In genomic region chr11:31735257-31735656, GRCm38 (mm10) we compare ENCODE assay signal across 22 mouse cellular contexts.
DNase-seq lines count a peak whose midpoint lies in the region; ATAC-seq and TF ChIP-seq lines count a peak whose summit lies in the region.
"Had no signal": no experiment of that assay in that cellular context is flagged by ENCODE, and none has a peak within 500 bp of the region (broad histone marks: within the 10 kb centered on the region; RNA-seq: fewer than 3 reads in every experiment).

No protein-coding gene starts in this region.

- peak; percentile 16 for DNase-seq in cerebellum, adult 11-12 months
- DNase-seq in hindbrain, embryonic 14.5 days (ENCODE audit: low spot score) = no peak
- DNase-seq in hindbrain, postnatal 0 days (ENCODE audit: low spot score) = no peak
- no peak for DNase-seq in forebrain, postnatal 0 days
- DNase-seq: adrenal gland, postnatal 25 days; cerebellum, adult 9-10 months; cerebellum, postnatal 36 days; heart, postnatal 14 days; kidney, adult 8-10 months; kidney, postnatal 4 days; left cerebral cortex, postnatal 4 days; thymus, postnatal 4 days had no signal

- peak overlapping the region; percentile 74; the same call in 1 of the 2 replicates for H3K27ac ChIP-seq in hindbrain, embryonic 13.5 days
- H3K27ac ChIP-seq in hindbrain, embryonic 14.5 days = no peak overlapping the region
- H3K27ac ChIP-seq in midbrain, embryonic 13.5 days = peak overlapping the region; percentile 78
- no peak overlapping the region for H3K27ac ChIP-seq in midbrain, embryonic 15.5 days
- no peak overlapping the region for H3K27ac ChIP-seq in hindbrain, postnatal 0 days
- no peak overlapping the region for H3K27ac ChIP-seq in forebrain, postnatal 0 days (ENCODE audit: low read depth, low read length)
- H3K27ac ChIP-seq: heart, embryonic 13.5 days; intestine, embryonic 15.5 days; liver, embryonic 15.5 days; lung, embryonic 15.5 days had no signal

- H3K4me2 ChIP-seq in hindbrain, embryonic 13.5 days = no peak overlapping the region
- H3K4me2 ChIP-seq in hindbrain, embryonic 14.5 days (replicated peaks) = no peak overlapping the region
- H3K4me2 ChIP-seq in midbrain, embryonic 13.5 days (replicated peaks) = no peak overlapping the region
- no peak overlapping the region for H3K4me2 ChIP-seq in midbrain, embryonic 15.5 days
- H3K4me2 ChIP-seq in hindbrain, postnatal 0 days (ENCODE audit: low read depth, low read length) = no peak overlapping the region
- no peak overlapping the region for H3K4me2 ChIP-seq in forebrain, postnatal 0 days (ENCODE audit: low read depth)
- H3K4me2 ChIP-seq: forebrain, embryonic 13.5 days; heart, embryonic 13.5 days; hindbrain, embryonic 15.5 days; intestine, embryonic 15.5 days; liver, embryonic 15.5 days; lung, embryonic 15.5 days had no signal

- H3K9me3 ChIP-seq in hindbrain, embryonic 13.5 days = no peaks in the 10 kb centered on the region
- H3K9me3 ChIP-seq in hindbrain, embryonic 14.5 days (ENCODE audit: control insufficient read depth, low read length) = no peaks in the 10 kb centered on the region
- H3K9me3 ChIP-seq in midbrain, embryonic 13.5 days = no peaks in the 10 kb centered on the region
- H3K9me3 ChIP-seq in midbrain, embryonic 15.5 days = no peaks in the 10 kb centered on the region
- H3K9me3 ChIP-seq in hindbrain, postnatal 0 days (ENCODE audit: low read length) = no peaks in the 10 kb centered on the region
- no peaks in the 10 kb centered on the region for H3K9me3 ChIP-seq in forebrain, postnatal 0 days (ENCODE audit: low read length)
- H3K9me3 ChIP-seq: forebrain, embryonic 13.5 days; heart, embryonic 13.5 days; hindbrain, embryonic 15.5 days; intestine, embryonic 15.5 days; liver, embryonic 15.5 days; lung, embryonic 15.5 days had no signal

- H3K4me3 ChIP-seq in hindbrain, embryonic 13.5 days = no peak overlapping the region
- H3K4me3 ChIP-seq in hindbrain, embryonic 14.5 days (replicated peaks; ENCODE audit: low read length) = no peak overlapping the region
- no peak overlapping the region for H3K4me3 ChIP-seq in midbrain, embryonic 13.5 days (replicated peaks)
- no peak overlapping the region for H3K4me3 ChIP-seq in midbrain, embryonic 15.5 days
- H3K4me3 ChIP-seq in hindbrain, postnatal 0 days (ENCODE audit: low read length) = no peak overlapping the region
- H3K4me3 ChIP-seq in forebrain, postnatal 0 days (ENCODE audit: low read depth, low read length) = no peak overlapping the region
- H3K4me3 ChIP-seq: forebrain, embryonic 13.5 days; heart, embryonic 13.5 days; hindbrain, embryonic 15.5 days; intestine, embryonic 15.5 days; liver, embryonic 15.5 days; lung, embryonic 15.5 days had no signal

- H3K4me1 ChIP-seq in hindbrain, embryonic 13.5 days (replicated peaks) = peaks cover 39% of the 10 kb centered on the region
- peaks cover 22% of the 10 kb centered on the region for H3K4me1 ChIP-seq in hindbrain, embryonic 14.5 days (replicated peaks; ENCODE audit: control insufficient read depth, insufficient read depth, low read length)
- H3K4me1 ChIP-seq in midbrain, embryonic 13.5 days (replicated peaks) = peaks cover 53% of the 10 kb centered on the region
- peaks cover 27% of the 10 kb centered on the region for H3K4me1 ChIP-seq in midbrain, embryonic 15.5 days
- peaks cover 9% of the 10 kb centered on the region; the same call in 1 of the 2 replicates for H3K4me1 ChIP-seq in hindbrain, postnatal 0 days (ENCODE audit: insufficient read depth, low read length)
- H3K4me1 ChIP-seq in forebrain, postnatal 0 days (ENCODE audit: insufficient read depth) = no peaks in the 10 kb centered on the region
- H3K4me1 ChIP-seq: intestine, embryonic 15.5 days had no signal

- ATAC-seq in cerebellum, adult (ENCODE audit: insufficient number of reproducible peaks, low FRiP score, low TSS enrichment) = no peak
- ATAC-seq in hindbrain, embryonic 13.5 days (ENCODE audit: low FRiP score) = no peak
- ATAC-seq in hindbrain, embryonic 14.5 days (ENCODE audit: low FRiP score) = no peak
- no peak for ATAC-seq in midbrain, embryonic 13.5 days
- no peak for ATAC-seq in midbrain, embryonic 15.5 days (replicated peaks)
- no peak for ATAC-seq in hindbrain, postnatal 0 days
- ATAC-seq in forebrain, postnatal 0 days = no peak
- ATAC-seq: forebrain, embryonic 13.5 days; intestine, embryonic 15.5 days had no signal

- TF ChIP-seq CTCF in hindbrain, postnatal 0 days (IDR thresholded peaks at IDR 0.05; ENCODE audit: low read depth) = 0 out of 2 replicates have a peak, but pooled peaks have one; percentile 2
- no peak for TF ChIP-seq CTCF in forebrain, postnatal 0 days (IDR thresholded peaks at IDR 0.05; ENCODE audit: low read depth)

- H3K9ac ChIP-seq in hindbrain, embryonic 13.5 days = no peak overlapping the region
- H3K9ac ChIP-seq in hindbrain, embryonic 14.5 days = no peak overlapping the region
- H3K9ac ChIP-seq in midbrain, embryonic 13.5 days (replicated peaks) = no peak overlapping the region
- no peak overlapping the region for H3K9ac ChIP-seq in midbrain, embryonic 15.5 days
- H3K9ac ChIP-seq in hindbrain, postnatal 0 days (replicated peaks; ENCODE audit: low read length) = no peak overlapping the region
- no peak overlapping the region for H3K9ac ChIP-seq in forebrain, postnatal 0 days
- H3K9ac ChIP-seq: forebrain, embryonic 13.5 days; heart, embryonic 13.5 days; hindbrain, embryonic 15.5 days; intestine, embryonic 15.5 days; liver, embryonic 15.5 days; lung, embryonic 15.5 days had no signal

- no peaks in the 10 kb centered on the region for H3K27me3 ChIP-seq in hindbrain, embryonic 13.5 days
- no peaks in the 10 kb centered on the region for H3K27me3 ChIP-seq in hindbrain, embryonic 14.5 days (ENCODE audit: control insufficient read depth, insufficient read depth, low read length)
- H3K27me3 ChIP-seq in midbrain, embryonic 13.5 days = no peaks in the 10 kb centered on the region
- no peaks in the 10 kb centered on the region for H3K27me3 ChIP-seq in midbrain, embryonic 15.5 days (replicated peaks)
- no peaks in the 10 kb centered on the region for H3K27me3 ChIP-seq in hindbrain, postnatal 0 days (ENCODE audit: insufficient read depth, low read length)
- H3K27me3 ChIP-seq in forebrain, postnatal 0 days (ENCODE audit: insufficient read depth, low read length) = no peaks in the 10 kb centered on the region
- H3K27me3 ChIP-seq: forebrain, embryonic 13.5 days; heart, embryonic 13.5 days; hindbrain, embryonic 15.5 days; intestine, embryonic 15.5 days; liver, embryonic 15.5 days; lung, embryonic 15.5 days had no signal

- no peaks in the 10 kb centered on the region for H3K36me3 ChIP-seq in hindbrain, embryonic 13.5 days
- no peaks in the 10 kb centered on the region for H3K36me3 ChIP-seq in hindbrain, embryonic 14.5 days (replicated peaks; ENCODE audit: control insufficient read depth, insufficient read depth)
- no peaks in the 10 kb centered on the region for H3K36me3 ChIP-seq in midbrain, embryonic 13.5 days
- H3K36me3 ChIP-seq in midbrain, embryonic 15.5 days (replicated peaks) = no peaks in the 10 kb centered on the region
- no peaks in the 10 kb centered on the region for H3K36me3 ChIP-seq in hindbrain, postnatal 0 days (ENCODE audit: insufficient read depth, low read length)
- H3K36me3 ChIP-seq in forebrain, postnatal 0 days (ENCODE audit: insufficient read depth) = no peaks in the 10 kb centered on the region
- H3K36me3 ChIP-seq: heart, embryonic 13.5 days; hindbrain, embryonic 15.5 days; intestine, embryonic 15.5 days; liver, embryonic 15.5 days; lung, embryonic 15.5 days had no signal

- 94% methylated on average over 6 of the region's 6 CpGs for WGBS in hindbrain, embryonic 13.5 days
- 93% methylated on average over 6 of the region's 6 CpGs for WGBS in hindbrain, embryonic 14.5 days
- WGBS in midbrain, embryonic 13.5 days = over 99% methylated on average over 6 of the region's 6 CpGs
- 95% methylated on average over 6 of the region's 6 CpGs for WGBS in midbrain, embryonic 15.5 days
- 98% methylated on average over 6 of the region's 6 CpGs for WGBS in hindbrain, postnatal 0 days
- WGBS in forebrain, postnatal 0 days = 96% methylated on average over 6 of the region's 6 CpGs

Comparison
In these comparisons a context has a peak if more than half of its experiments do, and no peak if none do; other contexts are left out.
1. H3K27ac ChIP-seq: peak in hindbrain, embryonic 13.5 days (single experiment) and midbrain, embryonic 13.5 days (single experiment); none in hindbrain, embryonic 14.5 days (single experiment), midbrain, embryonic 15.5 days (single experiment), hindbrain, postnatal 0 days (single experiment) and forebrain, postnatal 0 days (single experiment).